Mouse (Mus musculus): ENCODE measurements at regions not wholly inside any gene's neighbourhood (a gene's known extent, or its start where the extent isn't known, plus 50 kb on each side); places are given as distances from the start of the nearest gene placed in this dataset.

GRCm38 (mm10) chr4:89427345-89428293, 116.8 kb upstream of the Cdkn2b start:
- TF ChIP-seq CTCF (IDR thresholded peaks at IDR 0.05) (peak; percentile 56), EP300 (IDR thresholded peaks at IDR 0.05) (peak; percentile 97)
